ENCODE assay signal across 15 mouse cellular contexts in the genomic region with DNA sequence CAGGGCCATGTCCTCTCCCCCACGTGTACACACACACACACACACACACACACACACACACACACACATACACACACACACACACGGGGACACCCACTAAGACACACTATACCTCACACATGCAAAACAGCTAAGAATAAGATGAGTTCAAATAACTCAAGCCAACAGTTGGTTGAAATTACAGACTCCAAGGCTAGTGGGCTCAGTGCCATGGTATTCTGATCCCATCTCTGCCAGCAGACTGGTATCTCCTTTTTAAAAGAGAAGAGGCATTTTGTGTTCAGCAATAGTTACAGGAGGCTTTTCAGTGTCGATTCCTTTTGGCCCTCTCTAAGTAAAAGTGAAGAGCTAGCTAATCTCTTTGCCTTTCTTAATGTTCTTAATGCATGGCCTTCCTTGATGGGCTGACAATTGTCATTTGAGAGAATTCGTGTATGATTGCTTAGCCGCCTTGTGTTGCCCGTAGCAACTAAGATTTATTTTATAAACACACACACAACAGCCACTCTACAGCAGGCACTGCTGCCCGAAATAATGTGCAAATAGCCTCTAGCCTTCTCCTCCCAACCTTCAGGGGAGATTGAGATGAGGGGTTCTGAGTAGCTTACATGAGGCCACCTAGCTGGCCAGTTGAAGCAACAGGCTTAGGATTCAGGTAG.
DNase-seq lines count a peak whose midpoint lies in the region; ATAC-seq and TF ChIP-seq lines count a peak whose summit lies in the region.
"Had no signal": no experiment of that assay in that cellular context is flagged by ENCODE, and none has a peak within 500 bp of the region (broad histone marks: within the 10 kb centered on the region; RNA-seq: fewer than 3 reads in every experiment).

No protein-coding gene starts in this region.

- no peak overlapping the region for H3K4me2 ChIP-seq in lung, postnatal 0 days (replicated peaks; ENCODE audit: low read depth, low read length)
- no peak overlapping the region for H3K4me2 ChIP-seq in stomach, embryonic 16.5 days (ENCODE audit: low read depth, low read length)
- H3K4me2 ChIP-seq: liver, embryonic 15.5 days; midbrain, embryonic 11.5 days had no signal

- intact Hi-C loops in gastrocnemius, adult 2 months (cut with DNase I) = no loop called here
- intact Hi-C loops in gastrocnemius, postnatal 36 days (cut with DNase I) = no loop called here

- no peak for ATAC-seq in lung, postnatal 0 days
- no peak for ATAC-seq in stomach, embryonic 16.5 days (ENCODE audit: insufficient read depth, low FRiP score)
- ATAC-seq in activated CD4-positive, CD25-positive, alpha-beta regulatory T cell, adult 4 months = no peak
- ATAC-seq: CD4-positive, CD25-positive, alpha-beta regulatory T cell, adult 4 months; hindbrain, embryonic 16.5 days had no signal

- no peaks in the 10 kb centered on the region; the same call in 1 of the 2 replicates for H3K4me1 ChIP-seq in lung, postnatal 0 days (ENCODE audit: insufficient read depth, low read depth, low read length)
- H3K4me1 ChIP-seq in stomach, embryonic 16.5 days (ENCODE audit: control insufficient read depth, insufficient read depth, low read length) = peaks cover 21% of the 10 kb centered on the region
- H3K4me1 ChIP-seq: liver, embryonic 15.5 days had no signal

- H3K27ac ChIP-seq in gastrocnemius, adult 2 months = peak overlapping the region; percentile 72
- H3K27ac ChIP-seq in lung, postnatal 0 days (ENCODE audit: low read length) = no peak overlapping the region
- peak overlapping the region; percentile 75 for H3K27ac ChIP-seq in stomach, embryonic 16.5 days (ENCODE audit: low read length)
- H3K27ac ChIP-seq: liver, embryonic 15.5 days had no signal

- WGBS in lung, postnatal 0 days = 61% methylated on average over 7 of the region's 7 CpGs
- WGBS in stomach, embryonic 16.5 days = 56% methylated on average over 7 of the region's 7 CpGs

- H3K9ac ChIP-seq in lung, postnatal 0 days (replicated peaks; ENCODE audit: low read depth) = no peak overlapping the region
- H3K9ac ChIP-seq in stomach, embryonic 16.5 days (ENCODE audit: low read length) = no peak overlapping the region
- H3K9ac ChIP-seq: liver, embryonic 15.5 days had no signal

- no peak for TF ChIP-seq CTCF in gastrocnemius, adult 2 months (IDR thresholded peaks at IDR 0.05)
- TF ChIP-seq CTCF in lung, postnatal 0 days (IDR thresholded peaks at IDR 0.05) = no peak

- H3K36me3 ChIP-seq in lung, postnatal 0 days (ENCODE audit: insufficient read depth, low read length) = no peaks in the 10 kb centered on the region
- no peaks in the 10 kb centered on the region for H3K36me3 ChIP-seq in stomach, embryonic 16.5 days (ENCODE audit: control insufficient read depth, insufficient read depth, low read length)
- H3K36me3 ChIP-seq: liver, embryonic 15.5 days had no signal

- no peaks in the 10 kb centered on the region for H3K9me3 ChIP-seq in lung, postnatal 0 days (ENCODE audit: low read length)
- no peaks in the 10 kb centered on the region for H3K9me3 ChIP-seq in stomach, embryonic 16.5 days (replicated peaks; ENCODE audit: control insufficient read depth, low read length)
- H3K9me3 ChIP-seq: liver, embryonic 15.5 days had no signal

- peak; percentile 54 for DNase-seq in gastrocnemius, adult 2 months
- DNase-seq in gastrocnemius, postnatal 36 days = no peak
- peak; percentile 36 for DNase-seq in lung, postnatal 10 days
- DNase-seq in lung, postnatal 0 days (ENCODE audit: low spot score) = no peak
- DNase-seq in adrenal gland, postnatal 36 days = peak; percentile 70 to 72
- DNase-seq in left cerebral cortex, adult 8-10 months (ENCODE audit: low spot score in 2 of 2) = no peak
- DNase-seq: heart, postnatal 14 days; kidney, postnatal 10 days; thymus, postnatal 14 days had no signal

- H3K27me3 ChIP-seq in lung, postnatal 0 days (replicated peaks; ENCODE audit: insufficient read depth, low read length) = no peaks in the 10 kb centered on the region
- H3K27me3 ChIP-seq in stomach, embryonic 16.5 days (ENCODE audit: control insufficient read depth, insufficient read depth, low read length) = no peaks in the 10 kb centered on the region
- H3K27me3 ChIP-seq: liver, embryonic 15.5 days had no signal

- H3K4me3 ChIP-seq in gastrocnemius, adult 2 months = peak overlapping the region; percentile 49
- no peak overlapping the region for H3K4me3 ChIP-seq in lung, postnatal 0 days (ENCODE audit: low read depth, low read length)
- H3K4me3 ChIP-seq in stomach, embryonic 16.5 days (replicated peaks; ENCODE audit: low read length) = no peak overlapping the region
- H3K4me3 ChIP-seq: liver, embryonic 15.5 days had no signal

- no peak for TF ChIP-seq EP300 in lung, postnatal 0 days (IDR thresholded peaks at IDR 0.05)

Comparison
In these comparisons a context has a peak if more than half of its experiments do, and no peak if none do; other contexts are left out.
1. DNase-seq: peak in gastrocnemius, adult 2 months (single experiment), lung, postnatal 10 days (single experiment) and adrenal gland, postnatal 36 days (2 of 2); none in gastrocnemius, postnatal 36 days (0 of 2), lung, postnatal 0 days (single experiment) and left cerebral cortex, adult 8-10 months (0 of 2).